Mouse (Mus musculus) gastrocnemius, postnatal 36 days (tissue): ENCODE data around the gene Plekho1. TPM values are rescaled to one million over a fixed set of nuclear protein-coding genes. Genes with fewer than 3 reads are reported as not detected.

ENCODE experiments used
- DNase-seq, 2 experiments: peaks; one replicate each; pipeline ENCODE4 v3.0.0; 2022
- intact Hi-C: fragments of 180-260 bp; cut with DNase I; formaldehyde crosslinking; loops from one replicate; pipeline ENCODE4 v1.15.1; 2025
- total RNA-seq, 2 experiments: library from RNA; stranded (reverse); gene quantifications; 2 replicates each; pipeline ENCODE4 v1.2.3; 2021

Gene Plekho1
- total RNA-seq, 2 experiments from 2014 or later = 17.6 to 23.6 TPM

DNA sequence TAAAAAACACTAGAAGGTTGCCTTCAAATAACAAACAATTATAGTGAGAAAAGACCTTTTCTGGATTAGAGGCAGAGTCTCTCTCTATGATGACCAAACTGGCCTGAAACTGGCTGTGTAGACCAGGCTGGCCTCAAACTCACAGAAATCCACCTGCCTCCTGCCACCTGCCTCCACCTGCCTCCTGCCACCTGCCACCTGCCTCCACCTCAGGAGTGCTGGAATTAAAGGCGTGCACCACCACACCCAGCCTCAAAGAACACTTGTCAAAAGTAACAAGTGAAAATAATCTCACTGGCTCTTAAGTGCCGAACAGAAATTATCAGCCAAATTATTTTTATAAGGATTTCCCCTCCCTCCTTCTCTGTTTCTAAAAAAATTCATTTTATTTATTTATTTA lies 19.9 kb upstream of the Plekho1 start:
- intact Hi-C loops = no loop called here
- DNase-seq = no peak

DNA sequence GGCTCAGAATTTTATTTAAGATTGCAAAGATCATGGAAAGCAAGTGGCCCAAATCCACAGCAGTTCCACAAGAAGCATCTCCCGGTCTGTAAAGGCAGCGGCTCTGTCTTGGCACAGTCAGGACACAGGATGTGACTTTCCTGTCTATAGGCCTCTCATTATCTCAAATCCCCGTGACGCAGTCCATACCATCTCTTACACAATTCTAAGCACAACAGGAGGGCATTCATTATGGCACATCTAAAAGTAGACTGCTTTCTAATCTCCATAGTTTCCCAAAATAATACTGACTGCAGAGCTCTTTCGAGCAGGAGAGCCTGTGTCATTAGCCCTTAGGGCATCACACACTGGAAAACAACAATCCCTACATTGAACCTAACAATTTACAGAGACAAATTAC lies 17.0 kb upstream of the Plekho1 start:
- DNase-seq = no peak
- intact Hi-C loops = loop anchor here (5.0 kb wide), 1 partner anchor 36 kb away; no protein-coding TSS in a partner anchor

DNA sequence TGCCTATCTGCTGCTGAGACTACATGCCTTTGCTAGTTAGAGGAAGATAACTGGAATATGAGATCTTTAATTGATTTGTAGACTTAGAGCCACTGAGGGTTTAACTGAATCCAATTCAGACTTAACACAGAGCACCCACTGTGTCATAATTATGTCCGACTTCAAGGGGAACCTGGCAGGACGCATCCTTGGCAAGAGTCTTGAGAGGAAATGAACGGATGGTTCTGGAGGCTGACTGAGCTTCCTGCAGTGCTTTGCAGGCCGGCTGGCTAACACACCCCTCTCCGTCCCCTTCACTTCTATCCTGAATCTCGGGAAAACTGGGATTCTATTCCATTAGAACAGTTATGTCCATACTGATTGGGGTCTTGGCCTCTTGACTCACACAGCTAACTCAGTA lies 12.7 kb upstream of the Plekho1 start:
- no peak for DNase-seq
- intact Hi-C loops = no loop called here

DNA sequence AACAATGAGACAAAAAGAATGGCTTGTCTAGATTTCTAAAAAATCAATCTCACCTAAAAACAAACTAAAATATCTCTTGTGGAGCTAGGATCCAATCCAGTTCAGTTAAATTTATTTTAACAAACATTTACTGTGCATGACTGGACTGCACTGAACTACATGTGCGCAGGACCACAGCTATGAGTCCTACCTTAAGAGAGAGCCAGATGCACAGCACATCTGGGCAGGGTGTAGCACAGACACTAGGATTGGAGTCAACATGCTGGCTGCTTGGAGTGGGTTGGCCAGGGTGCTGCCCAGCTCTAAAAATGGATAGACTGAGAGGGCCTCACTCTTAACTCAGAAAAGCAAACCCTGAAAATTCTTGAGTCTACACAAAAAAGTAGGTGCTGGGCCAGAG lies 5.8 kb upstream of the Plekho1 start:
- intact Hi-C loops = no loop called here
- DNase-seq = no peak

DNA sequence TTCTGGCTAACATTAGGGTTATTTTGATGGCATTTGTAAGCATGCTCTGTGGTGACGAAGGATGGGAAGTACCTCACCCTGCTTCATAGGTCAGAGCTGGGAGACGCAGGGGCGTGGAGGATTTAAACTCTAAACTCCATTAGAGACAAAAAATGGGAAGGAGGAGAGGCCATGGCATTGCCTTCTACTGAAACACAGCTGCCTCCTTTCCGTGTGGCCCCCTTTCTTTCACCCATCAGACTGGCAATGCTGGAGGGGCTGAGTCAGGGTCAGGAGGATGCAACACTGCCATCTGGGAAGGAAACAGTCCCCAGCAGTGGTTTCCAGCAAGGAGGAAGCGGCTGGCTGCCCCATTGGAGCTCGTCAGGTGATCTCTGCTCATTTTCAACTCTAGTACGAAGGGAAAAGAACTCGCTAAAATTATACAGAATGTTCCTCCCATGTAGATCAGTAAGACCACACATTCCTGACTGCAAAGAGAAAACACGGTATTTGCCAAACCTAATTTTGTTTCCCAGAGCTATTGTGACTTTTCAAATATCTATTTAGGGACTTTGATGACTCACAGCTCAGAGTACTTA lies 5.2 kb upstream of the Plekho1 start:
- no peak for DNase-seq
- intact Hi-C loops = no loop called here

DNA sequence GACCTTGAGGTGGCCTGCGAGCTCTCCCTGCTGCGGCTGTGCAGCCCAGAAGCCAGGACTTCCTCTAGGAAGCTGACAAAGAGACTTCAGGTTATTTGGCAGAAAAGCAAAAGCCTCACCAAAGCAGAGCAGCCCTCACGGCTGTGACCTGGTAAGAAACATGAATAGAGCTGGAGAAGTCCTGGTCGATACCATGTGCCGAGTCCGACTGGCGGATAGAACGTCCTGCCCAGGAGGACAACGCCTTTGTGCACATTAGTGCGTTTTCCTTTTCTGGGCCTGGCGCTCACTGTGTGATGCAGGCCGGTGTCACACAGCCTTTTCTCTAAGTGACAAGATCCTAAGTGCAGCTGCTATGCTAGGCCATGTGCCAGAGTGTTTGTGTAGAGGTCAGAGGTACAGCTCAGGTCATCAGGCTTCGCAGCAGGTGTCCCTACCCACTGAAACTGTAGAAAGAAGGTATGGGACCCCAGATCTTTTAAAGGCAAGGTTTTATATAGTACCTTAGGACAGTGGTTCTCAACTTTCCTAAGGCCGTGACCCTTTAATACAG lies 4.4 kb upstream of the Plekho1 start:
- no peak for DNase-seq
- intact Hi-C loops = no loop called here

DNA sequence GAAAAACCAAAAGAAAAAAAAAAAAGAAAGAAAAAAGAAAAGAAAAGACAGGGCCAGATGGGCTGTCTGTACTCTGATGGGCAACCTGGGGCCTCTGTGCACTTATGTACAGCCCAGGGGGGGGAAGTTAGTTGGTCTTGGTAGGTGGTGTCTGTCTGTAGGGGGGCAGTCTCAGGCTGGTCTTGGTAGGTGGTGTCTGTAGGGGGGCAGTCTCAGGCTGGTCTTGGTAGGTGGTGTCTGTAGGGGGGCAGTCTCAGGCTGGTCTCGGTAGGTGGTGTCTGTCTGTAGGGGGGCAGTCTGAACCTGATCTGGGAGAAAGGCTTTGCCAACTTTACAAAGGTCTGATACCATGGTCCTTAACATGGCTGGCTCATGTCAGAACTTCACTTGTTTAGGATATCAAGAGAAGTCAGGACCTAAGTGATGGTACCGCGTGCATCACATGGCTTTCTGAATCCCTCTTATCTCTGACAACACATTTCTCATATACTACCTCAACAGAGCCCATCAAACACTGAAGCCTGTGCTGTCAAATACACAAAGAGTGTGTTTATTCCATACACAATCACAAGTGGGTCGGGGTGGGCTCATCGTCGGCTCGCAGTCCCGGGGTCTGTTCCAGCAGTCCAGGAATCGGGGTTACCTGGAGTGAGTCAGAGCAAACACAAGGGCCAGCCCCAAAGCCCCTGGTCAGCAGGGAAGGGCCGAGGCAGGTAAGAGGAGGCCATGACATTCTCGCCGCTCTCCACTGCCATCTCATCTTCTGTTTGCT lies 3.7 kb upstream of the Plekho1 start:
- intact Hi-C loops = no loop called here

DNA sequence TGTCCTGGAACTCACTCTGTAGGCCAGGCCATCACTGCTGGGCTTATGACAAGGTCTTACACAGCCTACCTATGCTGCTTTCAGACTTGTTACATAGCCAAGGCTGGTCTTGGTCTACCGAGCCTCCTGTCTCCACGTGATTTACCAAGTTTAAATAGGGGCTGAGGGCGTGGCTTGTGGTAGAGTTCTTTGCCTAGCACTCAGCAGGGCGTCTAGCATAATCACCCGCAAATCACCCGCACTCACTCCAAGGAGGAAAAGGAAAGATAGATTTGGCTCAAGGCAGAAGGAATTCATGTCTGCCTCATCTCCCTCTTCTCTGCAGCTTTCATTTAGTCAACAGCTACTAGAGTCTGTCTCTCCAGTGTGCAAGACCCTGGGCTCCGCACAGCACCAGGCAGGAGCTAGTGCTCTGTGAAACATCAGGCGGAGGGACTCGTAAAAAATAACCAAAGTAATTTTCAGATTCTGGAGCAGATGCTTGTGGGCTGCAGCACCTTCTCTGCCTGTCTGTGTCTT lies 1.5 kb upstream of the Plekho1 start:
- intact Hi-C loops = no loop called here
- no peak for DNase-seq

More for the DNA sequence above, 3.7 kb upstream of the Plekho1 start:
- no peak for DNase-seq

DNA sequence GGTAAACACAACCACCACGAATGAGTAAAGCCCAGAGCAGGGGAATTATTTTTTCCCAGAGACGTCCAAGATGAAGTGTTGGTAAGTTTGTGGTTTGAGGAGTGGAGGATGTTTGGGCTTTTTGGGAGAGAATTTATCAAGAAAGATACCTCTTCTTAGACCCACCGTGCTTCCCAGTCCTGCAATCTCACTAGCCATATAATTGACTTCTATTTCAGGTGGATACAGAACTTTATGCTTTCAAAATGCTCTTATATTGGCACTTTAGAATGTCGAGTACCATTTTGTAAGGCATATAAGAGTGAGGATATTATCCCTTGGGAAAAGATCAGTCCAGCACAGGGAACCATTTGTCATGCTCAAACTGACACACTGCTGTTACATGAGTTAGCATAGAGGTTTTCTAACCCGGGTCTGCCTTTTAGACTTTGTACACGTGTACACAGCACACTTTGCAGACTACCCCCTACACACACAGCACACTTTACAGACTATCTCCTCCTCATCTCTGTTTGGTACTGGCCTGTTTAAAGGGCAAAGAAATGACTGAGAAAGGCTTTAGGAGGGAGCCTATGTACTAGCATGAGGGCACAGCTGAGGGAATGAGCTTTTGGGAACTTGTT lies 761 bp upstream of the Plekho1 start:
- intact Hi-C loops = no loop called here
- DNase-seq = no peak

DNA sequence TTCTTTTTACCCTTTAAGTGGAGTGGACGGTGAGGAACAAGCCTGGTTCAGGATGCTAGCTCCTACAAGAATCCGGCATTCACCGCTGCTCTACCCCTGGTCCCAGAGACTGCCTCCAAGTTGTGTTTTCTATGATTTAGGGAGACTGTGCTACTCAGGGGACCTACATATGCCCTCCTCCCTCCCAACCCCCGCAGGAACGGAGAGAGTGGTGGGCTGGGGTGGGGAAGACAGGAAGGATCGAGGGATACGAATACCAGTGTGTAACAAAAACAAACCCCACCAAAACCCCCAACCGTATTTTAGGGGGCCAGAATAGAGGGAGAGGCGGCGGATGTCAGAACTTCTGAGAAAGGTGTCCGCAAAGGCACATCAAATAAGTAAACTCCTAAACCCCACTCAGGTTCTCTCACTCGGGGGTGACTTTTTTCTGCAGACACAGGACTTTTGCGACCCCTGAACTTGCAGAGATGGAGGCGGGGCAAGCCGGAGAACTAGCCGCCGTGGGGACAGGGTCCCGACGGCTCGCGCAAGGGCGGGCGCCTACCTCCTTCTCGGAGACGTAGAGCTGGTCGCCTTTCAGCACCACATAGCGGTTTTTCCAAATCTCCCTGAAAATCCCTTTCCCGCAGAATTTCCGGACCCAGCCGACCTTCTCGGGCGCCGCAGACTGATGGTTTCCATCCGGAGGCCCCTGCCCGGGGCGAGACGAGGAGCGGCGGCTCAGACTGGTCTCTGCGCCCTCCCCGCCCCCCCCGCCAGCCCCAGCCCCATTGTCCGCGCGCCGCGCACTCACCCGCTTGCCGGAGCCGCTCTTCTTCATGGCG lies 613 bp downstream of the Plekho1 start:
- intact Hi-C loops = no loop called here
- DNase-seq = no peak

DNA sequence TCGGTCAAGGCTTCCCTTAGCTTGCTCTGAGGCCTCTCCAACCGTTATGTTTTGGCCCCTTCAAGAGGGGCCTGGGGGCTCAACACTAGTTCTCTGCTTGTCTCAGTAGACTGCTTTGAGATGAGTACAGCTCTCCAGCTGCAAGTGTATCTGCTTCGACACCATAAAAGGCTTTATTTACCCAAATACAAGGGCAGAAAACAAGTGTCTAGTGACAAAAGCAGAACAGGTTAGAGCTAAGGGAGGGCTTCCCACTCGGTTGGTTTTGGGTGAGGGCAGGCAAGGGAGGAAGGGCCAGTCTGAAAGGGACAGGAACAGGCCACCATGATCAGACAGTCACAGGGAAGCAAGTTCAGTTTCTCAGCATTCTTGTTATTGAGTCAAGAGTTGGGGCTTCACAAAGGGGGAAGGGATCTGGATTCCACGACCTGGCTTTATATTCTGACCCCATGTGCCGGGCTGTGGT lies 1.4 kb downstream of the Plekho1 start:
- DNase-seq = no peak
- intact Hi-C loops = no loop called here

DNA sequence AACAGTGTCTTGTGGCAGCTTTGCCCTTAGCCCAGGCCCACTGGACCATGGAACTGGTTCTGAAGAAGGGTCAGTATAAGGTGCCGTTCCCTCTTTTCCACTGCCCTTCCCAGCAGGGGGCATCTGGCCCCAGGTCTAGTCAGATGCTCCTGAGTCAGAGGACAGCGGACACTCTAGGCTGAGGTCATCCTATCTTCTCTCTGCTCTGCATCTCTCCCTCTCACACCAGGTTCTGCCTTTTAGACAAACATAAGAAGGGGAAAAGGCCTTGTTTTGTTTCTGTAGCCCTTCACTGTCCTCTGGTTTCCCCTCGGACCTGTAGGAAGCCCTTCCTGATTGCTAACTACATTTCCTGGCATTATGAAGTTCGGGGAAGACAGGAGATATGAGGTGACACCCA lies 1.9 kb downstream of the Plekho1 start:
- DNase-seq = no peak
- intact Hi-C loops = no loop called here

DNA sequence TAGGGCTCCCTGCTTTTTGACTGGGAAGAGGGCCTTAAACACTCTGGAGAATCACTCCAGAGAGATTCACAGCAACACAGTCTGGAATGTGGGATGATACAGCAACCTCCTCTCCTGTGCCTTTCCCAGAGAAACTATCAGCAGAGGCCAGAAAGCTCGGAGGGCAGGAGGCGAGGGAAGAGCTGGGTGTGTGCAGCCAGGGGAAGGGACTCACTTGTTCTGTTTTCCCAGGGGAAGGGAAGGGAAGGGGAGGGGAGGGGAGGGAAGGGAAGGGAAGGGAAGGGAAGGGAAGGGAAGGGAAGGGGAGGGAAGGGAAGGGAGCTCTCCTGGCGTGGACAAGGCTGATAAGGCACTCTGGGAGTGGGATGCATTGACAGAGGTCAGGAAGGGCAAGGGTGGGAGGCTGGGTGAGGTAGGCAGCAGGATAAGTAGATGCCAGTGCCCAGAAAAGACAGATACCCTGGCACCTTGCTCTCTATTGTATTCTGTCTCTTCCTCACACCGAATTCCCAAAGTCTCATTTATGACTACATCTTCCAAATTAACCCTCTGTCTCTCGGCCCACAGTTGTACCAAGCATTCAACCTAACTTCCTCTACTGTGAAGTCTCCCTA lies 2.7 kb downstream of the Plekho1 start:
- DNase-seq = no peak
- intact Hi-C loops = no loop called here

DNA sequence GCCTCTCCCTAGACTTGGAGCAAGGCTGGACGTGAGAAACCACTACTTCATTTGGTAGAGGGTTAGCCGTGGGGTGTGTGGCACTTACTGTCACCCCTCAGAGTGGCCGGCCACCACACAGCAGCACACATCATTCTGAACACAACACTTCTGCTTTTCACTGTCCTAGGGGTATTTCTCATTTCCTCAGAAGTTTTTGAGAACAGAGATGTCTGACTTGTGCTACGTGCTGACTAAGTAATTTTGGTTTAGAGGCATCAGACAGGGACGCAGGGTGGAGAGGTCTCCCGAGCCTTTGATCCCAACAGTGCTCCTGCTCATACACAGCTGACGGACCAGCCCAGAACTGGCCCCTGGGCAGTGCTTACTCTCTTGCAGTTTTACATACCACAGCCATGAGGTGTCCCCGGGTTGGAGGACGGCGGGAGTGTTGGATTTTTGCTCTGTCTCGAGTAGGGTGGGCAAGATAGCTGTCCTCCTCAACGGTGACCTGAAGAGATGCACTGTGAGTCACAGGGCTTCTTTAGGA lies 5.3 kb downstream of the Plekho1 start:
- intact Hi-C loops = no loop called here
- no peak for DNase-seq

DNA sequence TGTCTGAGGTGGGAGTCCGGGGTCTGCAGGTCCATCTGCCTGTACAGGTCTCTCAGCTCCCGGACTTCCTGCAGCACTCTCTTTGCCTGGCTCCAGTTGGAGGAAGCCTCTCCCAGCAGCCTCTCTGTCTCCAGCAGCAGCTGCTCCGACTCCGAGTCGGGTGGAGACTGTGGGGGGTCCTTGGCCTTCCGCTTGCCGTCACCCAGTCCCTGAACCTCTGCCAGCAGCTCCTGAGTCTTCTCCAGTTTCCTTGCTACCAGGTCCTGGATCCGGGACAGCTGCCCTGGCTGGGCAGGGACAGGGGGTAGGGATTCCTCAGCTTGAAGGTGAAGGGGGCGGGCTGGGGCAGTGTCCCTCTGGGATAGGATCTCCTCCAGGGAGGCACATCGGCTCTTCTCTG lies 6.8 kb downstream of the Plekho1 start:
- DNase-seq = peak in 1 of 2 experiments; percentile 45
- intact Hi-C loops = no loop called here

DNA sequence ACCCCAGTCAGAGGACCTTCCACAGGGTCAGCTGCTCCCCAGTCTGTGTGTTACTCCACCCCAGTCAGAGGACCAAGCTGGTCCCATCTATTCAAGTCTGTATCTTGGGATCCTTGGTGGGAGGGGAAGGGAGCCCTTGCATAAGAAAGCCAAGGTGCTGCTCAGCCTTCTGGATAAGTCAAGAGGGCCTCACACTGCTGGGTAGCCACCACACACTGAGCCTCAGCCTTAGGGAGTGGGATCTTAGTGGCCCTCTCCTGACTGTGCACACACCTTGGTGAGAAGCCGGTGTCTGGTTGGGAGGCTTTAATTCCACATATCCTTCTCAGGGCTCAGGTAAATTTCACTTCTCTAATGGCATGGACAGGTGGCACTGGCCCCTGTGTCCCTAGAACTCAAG lies 7.7 kb downstream of the Plekho1 start:
- intact Hi-C loops = no loop called here
- no peak for DNase-seq

DNA sequence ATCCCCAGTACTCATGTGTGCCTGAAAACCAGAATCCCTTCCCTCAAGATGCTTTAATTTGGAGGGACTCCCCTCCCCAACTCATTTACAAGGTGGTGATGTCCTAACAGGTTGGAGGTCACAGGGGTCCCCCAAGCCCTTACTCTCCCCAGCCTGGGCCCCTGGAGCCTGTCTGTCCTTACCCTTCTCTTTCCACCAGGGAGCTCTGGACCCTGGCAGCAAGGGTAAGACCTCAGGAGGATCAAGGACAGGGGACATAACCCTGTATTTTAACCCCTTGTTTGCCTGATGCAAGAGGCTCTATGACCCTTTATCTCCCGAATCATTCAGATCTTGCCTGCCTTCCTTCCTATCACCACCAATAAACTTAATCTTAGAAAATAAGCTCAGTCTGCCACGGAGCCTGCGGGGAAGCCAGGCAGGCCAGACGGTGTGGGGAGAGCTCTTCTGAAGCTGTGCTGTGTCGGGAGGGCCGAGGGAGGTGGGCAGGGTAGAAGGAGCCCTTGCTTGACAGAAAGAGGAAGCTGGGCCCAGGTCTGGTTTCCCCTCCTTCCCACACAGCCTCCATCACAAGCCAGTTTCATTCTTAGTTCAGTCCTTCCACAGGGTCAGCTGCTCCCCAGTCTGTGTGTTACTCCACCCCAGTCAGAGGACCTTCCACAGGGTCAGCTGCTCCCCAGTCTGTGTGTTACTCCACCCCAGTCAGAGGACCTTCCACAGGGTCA lies 8.3 kb downstream of the Plekho1 start:
- intact Hi-C loops = no loop called here
- DNase-seq = no peak

DNA sequence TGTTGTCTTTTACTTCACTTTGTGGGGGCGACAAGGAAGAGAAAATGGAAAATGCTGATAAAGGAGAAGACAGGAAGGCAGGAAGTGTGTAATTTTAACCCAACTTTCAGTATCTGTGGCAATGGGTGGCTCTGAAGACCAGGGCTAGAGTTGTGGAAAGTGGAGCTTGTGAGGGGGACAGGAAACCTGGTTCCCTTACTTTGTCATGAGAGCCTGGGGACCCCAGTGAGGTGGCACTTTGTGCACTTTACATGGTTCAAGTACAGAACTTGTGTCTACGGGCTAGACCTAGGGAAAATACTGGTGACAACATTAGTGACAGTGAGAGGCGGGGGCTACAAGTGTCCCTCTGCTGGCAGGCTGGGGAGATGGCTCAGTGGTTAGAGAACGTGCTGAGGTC lies 8.8 kb downstream of the Plekho1 start:
- intact Hi-C loops = no loop called here
- DNase-seq = no peak

DNA sequence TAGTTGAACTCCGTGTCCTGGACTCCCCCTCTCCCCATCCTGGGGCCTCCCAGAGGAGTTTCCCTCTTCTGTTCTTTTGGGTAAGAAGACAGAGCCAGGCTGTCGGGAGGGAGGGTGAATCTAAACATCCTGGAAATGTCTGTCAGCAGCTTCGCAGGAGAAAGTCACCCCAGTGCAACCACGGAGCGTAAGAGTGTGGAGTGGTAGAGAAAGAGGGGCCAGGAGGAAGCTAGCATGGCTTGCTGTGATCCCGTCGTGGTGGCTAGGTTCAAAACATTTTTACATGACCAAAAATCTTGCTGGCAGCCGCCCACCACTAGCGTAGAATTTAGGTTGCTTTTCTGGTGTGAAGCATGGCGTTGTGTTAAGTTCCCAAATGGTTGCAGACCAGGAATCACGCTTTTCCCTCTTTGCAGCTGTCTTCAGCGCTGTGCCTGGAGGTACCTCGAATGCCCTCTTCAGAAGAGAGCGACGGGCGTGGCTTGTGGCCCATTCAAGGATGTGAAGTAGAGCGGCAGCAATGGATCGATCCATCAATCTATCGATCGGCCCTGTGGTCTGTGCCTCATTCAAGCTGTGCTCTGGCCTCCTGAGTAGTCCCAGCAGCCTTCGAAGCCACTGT lies 9.7 kb downstream of the Plekho1 start:
- DNase-seq = no peak

More for the DNA sequence above, 9.7 kb downstream of the Plekho1 start:
- intact Hi-C loops = no loop called here
